Mouse (Mus musculus) intestine, postnatal 0 days (tissue): ENCODE data around the gene Eif2a. TPM values are rescaled to one million over a fixed set of nuclear protein-coding genes. Genes with fewer than 3 reads are reported as not detected.

Experiments used
- ATAC-seq: fragments of 200-750 bp; cut with Nextera tagmentation; 2 replicates; pipeline ENCODE4 v1.8.0; 2017; ENCODE audit warnings: mild to moderate bottlenecking, moderate TSS enrichment, moderate library complexity
- H3K27ac ChIP-seq: fragments of 300-500 bp; sonication (generic); 2 replicates; pipeline ENCODE4 v1.5.1; 2014; ENCODE audit warnings: mild to moderate bottlenecking, low read depth, low read length, moderate library complexity
- H3K27me3 ChIP-seq: fragments of 300-500 bp; sonication (generic); replicated peaks from 2 replicates; pipeline ENCODE4 v1.6.1; 2014; ENCODE audit warnings: low read length, mixed read lengths; ENCODE audit not compliant: control insufficient read depth, insufficient read depth
- H3K36me3 ChIP-seq: fragments of 300-500 bp; sonication (generic); 2 replicates; pipeline ENCODE4 v1.6.1; 2014; ENCODE audit warnings: mild to moderate bottlenecking, moderate library complexity; ENCODE audit not compliant: control insufficient read depth, insufficient read depth
- H3K4me1 ChIP-seq: fragments of 300-500 bp; sonication (generic); replicated peaks from 2 replicates; pipeline ENCODE4 v1.6.1; 2014; ENCODE audit warnings: antibody characterized with exemption, low read length, mixed read lengths; ENCODE audit not compliant: control insufficient read depth, insufficient read depth
- H3K4me2 ChIP-seq: fragments of 300-500 bp; sonication (generic); replicated peaks from 2 replicates; pipeline ENCODE4 v1.6.1; 2014; ENCODE audit warnings: low read depth, mild to moderate bottlenecking, moderate library complexity
- H3K4me3 ChIP-seq: fragments of 300-500 bp; sonication (generic); 2 replicates; pipeline ENCODE4 v1.5.1; 2014; ENCODE audit warnings: low read depth, low read length
- H3K9ac ChIP-seq: fragments of 300-500 bp; sonication (generic); 2 replicates; pipeline ENCODE4 v1.6.1; 2014; ENCODE audit warnings: mild to moderate bottlenecking, low read depth, low read length
- H3K9me3 ChIP-seq: fragments of 300-500 bp; sonication (generic); 2 replicates; pipeline ENCODE4 v1.6.1; 2016; ENCODE audit warnings: mixed run types; ENCODE audit not compliant: control insufficient read depth
- CTCF ChIP-seq: sonication (generic); IDR thresholded peaks from 2 replicates; pipeline ENCODE4 v1.5.1; 2016; ENCODE audit warnings: low read depth, mild to moderate bottlenecking, control low read depth, antibody characterized with exemption, moderate library complexity
- WGBS: fragments of 180-500 bp; shearing (Covaris S2); extraction: QIAGEN DNeasy Blood & Tissue Kit; methylation state at CpG from one replicate; pipeline ENCODE4 v1.1.7; 2014; 5-methylcytosine and 5-hydroxymethylcytosine counted together
- polyA plus RNA-seq: library from polyadenylated mRNA; unstranded; fragments of >200 nt; fragmentation: Nextera tagmentation; extraction: Ambion mirVana; gene quantifications from 2 replicates; pipeline ENCODE4 v1.2.1, GENCODE M21; 2015

Gene Eif2a
- polyA plus RNA-seq, 1 experiment from 2014 or later: 29.2 TPM

DNA sequence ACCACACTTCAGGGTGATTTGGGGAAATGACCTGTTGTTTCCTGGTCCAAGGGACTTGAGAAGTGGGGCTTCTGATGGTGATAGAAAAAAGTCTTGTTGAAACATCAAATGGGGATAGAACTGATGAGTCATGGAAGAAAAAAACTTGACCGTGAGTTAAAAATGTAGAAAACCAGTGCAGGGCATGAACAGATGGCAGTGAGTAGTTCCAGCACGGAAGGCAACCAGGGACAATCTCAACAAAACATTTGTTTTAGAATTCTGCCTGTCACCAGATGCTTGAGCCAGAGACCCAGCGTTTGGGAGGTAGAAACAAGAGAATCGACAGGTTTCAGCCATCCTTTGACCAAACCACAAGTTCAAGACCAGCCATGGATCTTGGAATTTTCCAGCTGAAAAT lies 32.0 kb upstream of the Eif2a start:
- TF ChIP-seq CTCF: no peak
- no peaks in the 10 kb centered on the region for H3K36me3 ChIP-seq
- no peaks in the 10 kb centered on the region for H3K4me1 ChIP-seq
- no peak overlapping the region for H3K27ac ChIP-seq
- H3K4me3 ChIP-seq: no peak overlapping the region
- H3K9me3 ChIP-seq: no peaks in the 10 kb centered on the region
- no peak for ATAC-seq
- H3K9ac ChIP-seq: no peak overlapping the region
- no peaks in the 10 kb centered on the region for H3K27me3 ChIP-seq
- H3K4me2 ChIP-seq: no peak overlapping the region
- 72% methylated on average over 4 of the region's 4 CpGs for WGBS

DNA sequence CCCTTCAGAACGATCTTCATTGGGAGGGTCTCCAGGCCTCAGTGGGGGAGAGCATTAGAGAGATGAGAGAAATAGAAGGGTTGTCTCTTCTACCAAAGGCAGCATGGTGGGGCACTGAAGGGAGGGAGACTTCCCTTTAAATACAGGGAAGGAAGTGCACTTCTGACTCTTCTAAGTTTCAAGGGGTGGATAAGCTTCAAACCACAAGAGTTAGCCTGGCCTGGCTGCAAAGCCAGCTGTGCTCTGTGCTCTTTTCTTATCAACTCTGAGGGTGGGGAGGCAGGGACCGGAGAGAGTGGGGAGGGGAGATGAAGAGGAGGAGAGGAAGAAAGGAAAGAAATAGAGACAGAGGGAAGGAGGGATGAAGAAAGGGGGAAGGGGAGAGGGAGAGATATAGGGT lies 23.7 kb upstream of the Eif2a start:
- Histone ChIP-seq H3K4me3 (no peak overlapping the region), H3K9me3 (no peaks in the 10 kb centered on the region), H3K27ac (no peak overlapping the region), H3K9ac (no peak overlapping the region), H3K27me3 (no peaks in the 10 kb centered on the region), H3K36me3 (no peaks in the 10 kb centered on the region), H3K4me1 (no peaks in the 10 kb centered on the region), H3K4me2 (no peak overlapping the region)
- 63% methylated on average over 2 of the region's 2 CpGs for WGBS
- no peak for TF ChIP-seq CTCF
- no peak for ATAC-seq

DNA sequence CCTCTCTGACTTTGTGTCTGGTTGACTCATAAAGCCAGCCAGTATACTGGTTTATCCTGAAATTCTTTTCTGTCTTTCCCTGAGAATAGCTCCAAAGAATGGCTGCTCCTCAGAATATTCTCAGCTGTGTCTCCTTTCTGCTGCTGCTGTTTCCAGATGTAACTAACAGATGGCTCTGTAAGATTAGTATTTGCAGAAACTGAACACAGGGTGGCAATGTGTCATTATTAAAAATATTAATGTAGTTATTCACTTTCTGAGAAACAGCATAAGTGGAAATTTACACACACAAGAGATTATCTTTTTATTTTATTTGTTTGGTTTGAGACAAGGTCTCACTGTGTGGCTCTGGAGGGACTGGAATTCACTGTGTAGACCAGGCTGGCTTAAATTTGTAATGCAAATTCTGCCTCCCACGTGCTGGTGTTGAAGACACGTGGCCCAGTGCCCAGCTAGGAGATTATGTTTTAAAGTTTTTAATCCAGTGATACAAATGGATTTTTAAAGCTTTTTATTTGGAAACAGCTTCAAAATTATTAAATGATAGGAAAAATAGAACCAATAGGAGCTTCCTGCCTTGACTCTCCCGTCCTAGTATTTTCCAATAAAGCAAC lies 21.8 kb upstream of the Eif2a start:
- ATAC-seq: no peak
- 67% methylated on average over 3 of the region's 3 CpGs for WGBS
- H3K36me3 ChIP-seq: no peaks in the 10 kb centered on the region

DNA sequence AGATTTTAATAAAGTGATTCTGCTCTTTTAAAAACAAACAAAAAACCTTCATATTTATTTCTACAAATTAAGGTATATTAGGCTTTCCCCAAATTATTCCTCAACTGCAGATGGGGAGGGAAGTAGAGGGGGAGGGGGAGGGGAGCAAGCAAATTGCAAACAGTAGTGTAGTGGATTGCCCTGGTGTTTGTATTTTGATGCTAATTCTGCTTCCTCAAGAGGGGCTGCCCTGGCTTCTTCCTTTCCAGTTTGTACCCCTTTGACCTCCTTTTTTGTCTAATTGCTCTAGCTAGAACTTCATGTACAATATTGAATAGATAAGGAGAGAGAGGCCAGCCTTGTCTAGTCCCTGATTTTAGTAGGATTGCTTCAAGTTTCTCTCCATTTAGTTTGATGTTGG lies 20.9 kb upstream of the Eif2a start:
- Histone ChIP-seq H3K9me3 (no peaks in the 10 kb centered on the region), H3K4me3 (no peak overlapping the region), H3K4me2 (no peak overlapping the region), H3K27ac (no peak overlapping the region), H3K27me3 (no peaks in the 10 kb centered on the region), H3K4me1 (no peaks in the 10 kb centered on the region), H3K36me3 (no peaks in the 10 kb centered on the region), H3K9ac (no peak overlapping the region)
- TF ChIP-seq CTCF: no peak
- no peak for ATAC-seq

More for the DNA sequence above, 21.8 kb upstream of the Eif2a start:
- peak; percentile 22; the same call in 1 of the 2 replicates for TF ChIP-seq CTCF
- H3K27ac ChIP-seq: no peak overlapping the region
- H3K4me3 ChIP-seq: no peak overlapping the region
- no peaks in the 10 kb centered on the region for H3K4me1 ChIP-seq
- H3K4me2 ChIP-seq: no peak overlapping the region
- H3K9me3 ChIP-seq: no peaks in the 10 kb centered on the region
- no peaks in the 10 kb centered on the region for H3K27me3 ChIP-seq
- no peak overlapping the region for H3K9ac ChIP-seq

DNA sequence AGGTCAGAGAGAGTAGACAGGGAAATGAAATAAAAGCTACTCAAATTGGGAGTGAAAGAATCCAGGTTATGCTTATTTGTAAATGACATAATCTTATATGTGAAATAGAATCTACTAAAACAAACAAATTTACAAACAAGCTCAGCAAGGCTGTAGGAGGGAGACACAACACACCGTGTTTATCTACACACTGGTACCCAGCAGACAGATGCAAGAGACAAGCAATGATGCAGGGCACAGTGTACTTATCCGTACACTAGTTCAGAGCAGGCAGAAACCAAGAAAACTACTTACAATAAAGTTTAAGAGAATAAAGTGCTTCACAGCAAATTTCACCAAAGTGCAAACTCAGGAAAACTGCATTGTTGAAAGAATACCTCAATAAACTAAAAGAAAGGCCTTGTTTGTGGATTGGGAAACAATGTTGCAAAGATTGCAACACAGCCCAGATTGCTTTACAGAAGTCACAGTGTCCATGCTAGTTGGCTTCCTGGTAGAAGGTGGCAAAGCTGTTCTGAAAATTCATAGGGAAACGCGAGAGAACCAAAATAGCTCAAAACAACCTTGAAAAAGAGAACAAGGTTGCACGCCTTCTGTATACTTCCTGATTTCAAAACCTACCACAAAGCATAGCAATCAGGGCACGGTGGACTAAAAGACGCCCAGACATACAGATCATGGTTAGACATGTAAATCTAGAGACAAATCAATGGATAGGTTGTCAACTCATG lies 17.4 kb upstream of the Eif2a start:
- Histone ChIP-seq H3K36me3 (no peaks in the 10 kb centered on the region), H3K9me3 (no peaks in the 10 kb centered on the region), H3K27ac (no peak overlapping the region), H3K4me1 (no peaks in the 10 kb centered on the region), H3K9ac (no peak overlapping the region), H3K27me3 (no peaks in the 10 kb centered on the region), H3K4me2 (no peak overlapping the region), H3K4me3 (no peak overlapping the region)
- WGBS: 81% methylated on average over 7 of the region's 7 CpGs
- TF ChIP-seq CTCF: no peak
- no peak for ATAC-seq

DNA sequence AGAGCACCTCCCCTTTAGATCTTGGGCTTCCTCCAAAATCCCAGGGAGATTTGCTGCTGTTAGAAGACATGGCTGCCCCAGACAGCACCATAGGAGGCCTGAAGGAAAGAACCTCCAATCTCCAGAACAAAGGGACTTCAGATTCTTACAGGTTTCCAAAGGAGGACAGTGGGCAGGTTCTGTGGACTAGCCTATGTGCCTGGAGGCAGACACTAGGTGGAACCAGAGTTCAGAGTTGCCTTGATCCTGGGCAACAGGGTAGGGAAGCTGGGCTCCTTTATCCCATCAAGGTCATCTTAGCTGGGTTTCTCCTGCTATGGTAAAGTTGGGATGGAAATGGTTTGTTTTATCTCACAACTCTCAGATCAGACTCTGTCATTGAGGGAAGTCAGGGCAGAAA lies 14.0 kb upstream of the Eif2a start:
- Histone ChIP-seq H3K9ac (no peak overlapping the region), H3K4me3 (no peak overlapping the region), H3K4me2 (no peak overlapping the region), H3K27ac (no peak overlapping the region), H3K4me1 (no peaks in the 10 kb centered on the region), H3K9me3 (no peaks in the 10 kb centered on the region), H3K36me3 (no peaks in the 10 kb centered on the region), H3K27me3 (no peaks in the 10 kb centered on the region)
- TF ChIP-seq CTCF: peak; percentile 69
- no peak; the same call in 1 of the 2 replicates for ATAC-seq
